Mouse (Mus musculus) limb, embryonic 15.5 days (tissue): Measurements from ENCODE around the gene 1500009C09Rik. TPM values are rescaled to one million over a fixed set of nuclear protein-coding genes. Genes with fewer than 3 reads are reported as not detected.
"Not testable (repeated sequence)": the region's sequence is repeated elsewhere in the genome, so short reads cannot be mapped to it uniquely, and the experiment has no call there.

Experiments used
- ATAC-seq: fragments of 200-750 bp; cut with Nextera tagmentation; 2 replicates; pipeline ENCODE4 v1.8.0; 2017; ENCODE audit warnings: low read depth, moderate TSS enrichment; ENCODE audit not compliant: insufficient number of reproducible peaks, low FRiP score, low TSS enrichment
- H3K27ac ChIP-seq: fragments of 300-500 bp; sonication (generic); 2 replicates; pipeline ENCODE4 v1.5.1; 2015; ENCODE audit warnings: moderate library complexity, mild to moderate bottlenecking, inconsistent platforms
- H3K27me3 ChIP-seq: fragments of 300-500 bp; sonication (generic); 2 replicates; pipeline ENCODE4 v1.6.1; 2015; ENCODE audit warnings: inconsistent platforms
- H3K36me3 ChIP-seq: fragments of 300-500 bp; sonication (generic); 2 replicates; pipeline ENCODE4 v1.6.1; 2015; ENCODE audit warnings: inconsistent platforms
- H3K4me1 ChIP-seq: fragments of 300-500 bp; sonication (generic); 2 replicates; pipeline ENCODE4 v1.6.1; 2015; ENCODE audit warnings: inconsistent platforms
- H3K4me2 ChIP-seq: fragments of 300-500 bp; sonication (generic); 2 replicates; pipeline ENCODE4 v1.6.1; 2015; ENCODE audit warnings: mild to moderate bottlenecking, inconsistent platforms
- H3K4me3 ChIP-seq: fragments of 300-500 bp; sonication (generic); 2 replicates; pipeline ENCODE4 v1.5.1; 2015; ENCODE audit warnings: mild to moderate bottlenecking, inconsistent platforms
- H3K9ac ChIP-seq: fragments of 300-500 bp; sonication (generic); 2 replicates; pipeline ENCODE4 v1.6.1; 2015; ENCODE audit warnings: inconsistent platforms
- H3K9me3 ChIP-seq: fragments of 300-500 bp; sonication (generic); 2 replicates; pipeline ENCODE4 v1.6.1; 2016; ENCODE audit warnings: inconsistent platforms
- WGBS: fragments of 180-500 bp; shearing (Covaris S2); methylation state at CpG from one replicate; pipeline ENCODE4 v1.1.7; 2015; 5-methylcytosine and 5-hydroxymethylcytosine counted together
- polyA plus RNA-seq: library from polyadenylated mRNA; unstranded; fragments of >200 nt; fragmentation: Nextera tagmentation; extraction: Ambion mirVana; gene quantifications from 2 replicates; pipeline ENCODE4 v1.2.1, GENCODE M21; 2015

Gene 1500009C09Rik
- polyA plus RNA-seq, 1 experiment from 2014 or later = not detected

DNA sequence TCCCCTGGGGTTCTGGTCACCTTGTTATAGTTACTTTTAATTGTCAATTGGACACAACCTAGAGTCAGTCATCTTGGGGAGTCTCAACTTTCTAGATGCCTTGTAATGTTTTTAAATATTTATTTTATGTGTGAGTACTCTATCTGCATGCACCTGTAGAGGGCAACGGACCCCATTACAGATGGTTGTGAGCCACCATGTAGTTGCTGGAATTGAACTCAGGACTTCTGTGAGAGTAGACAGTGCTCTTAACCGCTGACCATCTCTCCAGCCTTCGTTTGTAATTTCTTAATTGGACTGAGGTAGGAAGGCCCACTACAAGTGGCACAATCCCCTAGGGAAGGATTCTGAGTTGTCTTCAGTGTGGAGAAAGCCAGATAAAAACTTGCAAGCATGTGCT is 8.9 kb upstream of the 1500009C09Rik start:
- no peak overlapping the region for H3K27ac ChIP-seq
- 0 out of 2 replicates have a peak, but pooled peaks cover 6% of the 10 kb centered on the region for H3K36me3 ChIP-seq
- ATAC-seq = no peak
- H3K4me3 ChIP-seq = peak overlapping the region; percentile 92
- WGBS = 74% methylated on average over 3 of the region's 3 CpGs
- H3K4me1 ChIP-seq = peaks cover 7% of the 10 kb centered on the region
- H3K27me3 ChIP-seq = no peaks in the 10 kb centered on the region
- H3K4me2 ChIP-seq = peak overlapping the region; percentile 96
- H3K9ac ChIP-seq = peak overlapping the region; percentile 47
- no peaks in the 10 kb centered on the region for H3K9me3 ChIP-seq

- H3K27me3 ChIP-seq = no peaks in the 10 kb centered on the region
These were observed 8.5 kb upstream of the 1500009C09Rik start for GRCm38 (mm10) chr15:82243742-82244114.

GRCm38 (mm10) chr15:82244115-82244804 is 7.9 kb upstream of the 1500009C09Rik start, which contains the start of gene Cenpm:
Gene Cenpm, minus strand, starts transcription at chr15:82244748.
- peak within 1 kb of the TSS; percentile 92 for H3K4me3 ChIP-seq
- no peaks in the 10 kb centered on the region for H3K9me3 ChIP-seq
- peak within 1 kb of the TSS; percentile 47 for H3K9ac ChIP-seq
- peaks cover 7% of the 10 kb centered on the region for H3K4me1 ChIP-seq
- H3K36me3 ChIP-seq = 0 out of 2 replicates have a peak, but pooled peaks cover under 1% of the 10 kb centered on the region
- WGBS = 0% methylated on average over 65 of the region's 65 CpGs
- ATAC-seq = peak; percentile 91
- H3K27me3 ChIP-seq = no peaks in the 10 kb centered on the region
- peak within 1 kb of the TSS; percentile 84 for H3K27ac ChIP-seq
- H3K4me2 ChIP-seq = peak within 1 kb of the TSS; percentile 96

More at GRCm38 (mm10) chr15:82243742-82244114, 8.5 kb upstream of the 1500009C09Rik start:
- 2% methylated on average over 12 of the region's 12 CpGs for WGBS
- Histone ChIP-seq H3K4me1 (peaks cover 7% of the 10 kb centered on the region), H3K9ac (peak overlapping the region; percentile 47), H3K36me3 (0 out of 2 replicates have a peak, but pooled peaks cover 6% of the 10 kb centered on the region), H3K9me3 (no peaks in the 10 kb centered on the region), H3K27ac (0 out of 2 replicates have a peak overlapping the region, but pooled peaks have one; percentile 84), H3K4me3 (peak overlapping the region; percentile 92), H3K4me2 (peak overlapping the region; percentile 96)
- ATAC-seq = peak; percentile 21; the same call in 1 of the 2 replicates

GRCm38 (mm10) chr15:82244805-82245161 is 7.4 kb upstream of the 1500009C09Rik start:
- WGBS = 21% methylated on average over 9 of the region's 9 CpGs
- peak overlapping the region; percentile 96 for H3K4me2 ChIP-seq

GRCm38 (mm10) chr15:82247131-82247776 is 4.9 kb upstream of the 1500009C09Rik start:
- no peak overlapping the region for H3K4me2 ChIP-seq
- H3K4me1 ChIP-seq = peaks cover 7% of the 10 kb centered on the region
- H3K4me3 ChIP-seq = no peak overlapping the region
- no peak overlapping the region for H3K9ac ChIP-seq
- H3K27me3 ChIP-seq = no peaks in the 10 kb centered on the region
- H3K9me3 ChIP-seq = no peaks in the 10 kb centered on the region
- H3K27ac ChIP-seq = no peak overlapping the region
- no peaks in the 10 kb centered on the region for H3K36me3 ChIP-seq
- no peak for ATAC-seq
- WGBS = 60% methylated on average over 3 of the region's 3 CpGs

More at GRCm38 (mm10) chr15:82244805-82245161, 7.4 kb upstream of the 1500009C09Rik start:
- H3K9me3 ChIP-seq, ATAC-seq, H3K27me3 ChIP-seq, H3K36me3 ChIP-seq, H3K4me1 ChIP-seq: not testable (repeated sequence)
- H3K27ac ChIP-seq = peak overlapping the region; percentile 84
- peak overlapping the region; percentile 47 for H3K9ac ChIP-seq
- H3K4me3 ChIP-seq = peak overlapping the region; percentile 92

DNA sequence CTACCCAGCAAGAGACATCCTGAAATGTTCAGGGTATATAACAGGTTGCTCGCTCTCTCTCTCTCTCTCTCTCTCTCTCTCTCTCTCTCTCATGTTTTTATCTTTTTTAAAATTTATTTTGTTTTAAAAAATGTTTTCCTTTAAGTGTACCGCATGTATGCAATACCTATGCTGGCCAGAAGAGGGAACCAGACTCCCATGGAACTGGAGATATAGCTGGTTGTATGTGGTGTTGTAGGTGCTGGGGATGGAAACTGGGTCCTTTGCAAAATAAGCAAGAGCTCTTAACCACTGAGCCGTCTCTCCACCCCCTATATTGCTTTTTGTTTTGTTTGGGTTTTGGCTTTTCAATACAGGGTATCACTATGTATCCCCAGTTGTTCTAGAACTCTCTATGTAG is 618 bp upstream of the 1500009C09Rik start:
- no peaks in the 10 kb centered on the region for H3K36me3 ChIP-seq
- H3K4me2 ChIP-seq = no peak overlapping the region
- H3K9me3 ChIP-seq = no peaks in the 10 kb centered on the region
- no peak overlapping the region for H3K27ac ChIP-seq
- no peaks in the 10 kb centered on the region for H3K4me1 ChIP-seq
- H3K27me3 ChIP-seq = no peaks in the 10 kb centered on the region
- WGBS = 91% methylated on average over 3 of the region's 3 CpGs
- no peak overlapping the region for H3K4me3 ChIP-seq
- ATAC-seq = no peak
- H3K9ac ChIP-seq = no peak overlapping the region

GRCm38 (mm10) chr15:82255248-82255647 is 3.1 kb downstream of the 1500009C09Rik start:
- no peaks in the 10 kb centered on the region for H3K4me1 ChIP-seq
- no peaks in the 10 kb centered on the region for H3K36me3 ChIP-seq
- H3K9me3 ChIP-seq = no peaks in the 10 kb centered on the region
- no peak overlapping the region for H3K9ac ChIP-seq
- no peak for ATAC-seq
- no peaks in the 10 kb centered on the region for H3K27me3 ChIP-seq
- no peak overlapping the region for H3K27ac ChIP-seq
- no peak overlapping the region for H3K4me2 ChIP-seq
- 40% methylated on average over 4 of the region's 4 CpGs for WGBS
- no peak overlapping the region for H3K4me3 ChIP-seq

DNA sequence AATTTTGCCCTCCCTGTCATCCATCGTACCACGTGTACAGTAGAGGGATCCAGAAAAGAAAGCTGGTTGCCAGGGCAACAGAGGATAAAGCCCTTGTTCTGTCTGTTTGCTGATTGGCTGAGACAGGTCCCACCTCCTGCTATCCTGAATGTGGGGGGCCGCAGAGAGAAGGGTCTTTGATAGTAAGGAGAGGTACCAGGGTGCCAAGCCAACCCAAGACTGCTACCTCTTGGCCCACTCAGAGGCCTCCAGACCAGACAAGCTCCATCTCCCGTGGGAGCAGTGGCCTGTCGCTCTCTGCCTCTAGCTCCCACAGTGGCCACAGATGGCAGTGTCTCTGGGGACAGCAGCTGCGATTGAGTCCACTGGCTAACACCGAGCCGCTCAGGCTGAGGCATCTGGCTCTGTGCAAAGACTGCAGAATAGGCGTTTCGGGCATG is 3.8 kb downstream of the 1500009C09Rik start:
- WGBS = 29% methylated on average over 10 of the region's 10 CpGs
- Histone ChIP-seq H3K4me1 (no peaks in the 10 kb centered on the region), H3K27ac (no peak overlapping the region), H3K36me3 (no peaks in the 10 kb centered on the region), H3K9ac (no peak overlapping the region), H3K4me2 (no peak overlapping the region), H3K27me3 (no peaks in the 10 kb centered on the region), H3K4me3 (no peak overlapping the region), H3K9me3 (no peaks in the 10 kb centered on the region)
- ATAC-seq = no peak

GRCm38 (mm10) chr15:82259510-82259909 is 7.3 kb downstream of the 1500009C09Rik start:
- H3K27ac ChIP-seq = no peak overlapping the region
- no peak overlapping the region for H3K4me3 ChIP-seq
- H3K36me3 ChIP-seq = no peaks in the 10 kb centered on the region
- peaks cover 2% of the 10 kb centered on the region; the same call in 1 of the 2 replicates for H3K4me1 ChIP-seq
- H3K4me2 ChIP-seq = no peak overlapping the region
- no peak for ATAC-seq
- 12% methylated on average over 16 of the region's 16 CpGs for WGBS
- H3K9me3 ChIP-seq = no peaks in the 10 kb centered on the region
- H3K27me3 ChIP-seq = no peaks in the 10 kb centered on the region
- H3K9ac ChIP-seq = no peak overlapping the region

DNA sequence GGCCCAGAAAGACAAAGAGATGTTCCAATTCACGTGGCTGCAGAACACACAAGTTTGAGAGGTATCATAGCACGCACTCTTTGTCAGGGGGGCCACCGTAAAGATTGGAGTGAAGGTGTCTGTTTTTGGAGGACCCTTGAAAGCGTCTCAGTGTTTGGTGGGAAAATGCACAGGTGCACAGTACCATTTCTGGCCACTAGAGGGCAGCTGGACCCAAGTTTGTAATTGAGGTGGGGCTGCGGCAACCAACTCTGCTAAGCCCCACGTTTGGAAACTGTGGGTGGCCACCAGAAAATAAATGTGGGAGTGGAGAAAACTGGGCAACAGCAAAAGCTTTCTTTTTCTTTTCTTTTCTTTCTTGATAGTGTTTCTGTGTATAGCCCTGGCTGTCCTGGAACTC is 14.2 kb downstream of the 1500009C09Rik start:
- Histone ChIP-seq H3K4me3 (no peak overlapping the region), H3K9ac (no peak overlapping the region), H3K36me3 (no peaks in the 10 kb centered on the region), H3K27me3 (peaks cover 7% of the 10 kb centered on the region), H3K9me3 (no peaks in the 10 kb centered on the region), H3K27ac (no peak overlapping the region), H3K4me2 (no peak overlapping the region), H3K4me1 (peaks cover 3% of the 10 kb centered on the region; the same call in 1 of the 2 replicates)
- 8% methylated on average over 6 of the region's 6 CpGs for WGBS
- ATAC-seq = no peak

DNA sequence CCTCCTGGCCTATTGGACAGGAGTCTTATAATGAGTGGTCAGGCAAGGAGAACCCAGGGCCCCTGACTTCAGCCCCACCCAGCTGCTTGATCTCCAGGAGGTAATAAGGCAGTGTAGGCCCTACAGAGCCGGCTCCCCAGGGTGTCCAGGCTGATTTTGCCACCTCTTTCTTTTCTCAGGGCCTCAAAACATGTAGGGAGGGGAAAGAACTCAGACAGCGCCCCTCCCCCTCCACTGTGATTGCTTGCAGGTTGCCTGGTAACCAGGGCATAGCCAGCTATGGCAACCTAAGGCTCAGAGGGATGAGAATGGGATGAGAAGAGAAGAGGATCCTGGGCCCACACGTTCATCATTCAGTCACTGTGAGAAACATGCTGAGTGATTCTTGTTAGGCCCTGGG is 16.0 kb downstream of the 1500009C09Rik start:
- no peak for ATAC-seq
- no peak overlapping the region for H3K4me3 ChIP-seq
- peaks cover 3% of the 10 kb centered on the region; the same call in 1 of the 2 replicates for H3K4me1 ChIP-seq
- no peaks in the 10 kb centered on the region for H3K9me3 ChIP-seq
- no peak overlapping the region for H3K27ac ChIP-seq
- no peaks in the 10 kb centered on the region for H3K36me3 ChIP-seq
- H3K9ac ChIP-seq = no peak overlapping the region
- no peak overlapping the region for H3K4me2 ChIP-seq
- 31% methylated on average over 3 of the region's 3 CpGs for WGBS
- H3K27me3 ChIP-seq = peaks cover 23% of the 10 kb centered on the region

DNA sequence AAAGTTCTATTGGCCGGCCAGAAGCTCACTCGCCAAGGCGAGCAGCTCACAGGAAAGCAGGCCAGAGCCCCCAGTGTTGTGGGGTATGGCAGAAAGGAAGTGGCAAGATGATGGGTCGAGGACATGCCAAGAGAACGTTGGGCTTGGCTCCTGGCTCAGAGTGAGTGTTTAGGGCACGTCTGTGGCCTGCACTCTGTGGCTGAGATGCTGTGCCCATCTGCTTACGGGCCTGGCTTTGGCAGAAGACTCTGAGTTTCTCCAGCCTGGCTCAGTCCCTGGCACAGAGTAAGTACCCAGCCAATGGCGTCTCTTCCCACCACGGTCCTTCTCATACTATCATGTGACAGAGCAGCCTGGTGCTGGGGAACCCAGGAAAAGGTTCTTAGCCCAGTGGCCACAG is 16.6 kb downstream of the 1500009C09Rik start:
- ATAC-seq = no peak
- 85% methylated on average over 9 of the region's 9 CpGs for WGBS

More for the DNA sequence above, 16.6 kb downstream of the 1500009C09Rik start:
- Histone ChIP-seq H3K4me3 (no peak overlapping the region), H3K4me2 (no peak overlapping the region), H3K9ac (no peak overlapping the region), H3K4me1 (peaks cover 3% of the 10 kb centered on the region; the same call in 1 of the 2 replicates), H3K27me3 (peaks cover 29% of the 10 kb centered on the region), H3K9me3 (no peaks in the 10 kb centered on the region), H3K36me3 (no peaks in the 10 kb centered on the region), H3K27ac (no peak overlapping the region)
